Mouse (Mus musculus) cerebellum, adult 11-12 months (tissue): ENCODE data around the gene Gabarapl2.

Experiments used
- DNase-seq: peaks from one replicate; pipeline ENCODE4 v3.0.0; 2022

Gene Gabarapl2

DNA sequence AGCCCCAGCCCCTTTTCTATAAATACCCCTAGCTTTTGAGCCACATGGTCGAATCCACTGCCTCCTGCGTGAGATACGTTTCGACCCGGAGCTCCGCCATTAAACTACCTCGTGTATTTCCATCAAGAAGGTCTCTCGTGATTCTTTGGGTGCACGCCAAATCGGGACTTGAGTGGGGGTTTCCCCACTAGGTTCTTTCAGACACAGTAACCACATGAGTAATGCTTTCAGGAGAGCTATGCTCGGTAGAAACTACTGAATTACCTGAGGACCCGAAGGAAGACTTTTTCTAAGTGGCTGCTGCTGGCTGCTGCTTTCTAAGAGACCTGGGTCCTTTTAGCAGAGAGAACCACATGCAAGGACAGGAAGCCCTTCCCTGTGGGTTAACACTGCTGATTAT lies 33.6 kb downstream of the Gabarapl2 start:
- no peak for DNase-seq

DNA sequence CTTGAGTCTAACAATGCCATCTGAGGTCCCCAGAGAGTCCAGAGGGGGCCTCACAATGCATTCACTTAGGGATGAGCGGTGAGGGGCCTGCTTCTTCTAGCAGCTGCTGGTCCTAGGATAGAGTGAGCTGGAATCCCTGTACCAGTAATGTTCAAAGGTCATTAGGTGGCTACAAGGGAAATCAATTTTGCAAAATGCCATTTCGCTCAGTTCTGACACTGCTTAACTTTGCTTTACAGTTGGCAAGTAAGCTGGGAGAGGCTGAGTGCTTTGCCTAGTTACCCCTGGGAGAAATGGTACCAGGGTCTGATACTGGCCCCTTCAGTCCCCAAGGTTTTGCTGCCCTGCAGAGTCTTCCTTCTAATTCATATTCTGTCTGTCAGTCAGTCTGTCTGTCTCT lies 35.2 kb downstream of the Gabarapl2 start:
- DNase-seq, result no peak

DNA sequence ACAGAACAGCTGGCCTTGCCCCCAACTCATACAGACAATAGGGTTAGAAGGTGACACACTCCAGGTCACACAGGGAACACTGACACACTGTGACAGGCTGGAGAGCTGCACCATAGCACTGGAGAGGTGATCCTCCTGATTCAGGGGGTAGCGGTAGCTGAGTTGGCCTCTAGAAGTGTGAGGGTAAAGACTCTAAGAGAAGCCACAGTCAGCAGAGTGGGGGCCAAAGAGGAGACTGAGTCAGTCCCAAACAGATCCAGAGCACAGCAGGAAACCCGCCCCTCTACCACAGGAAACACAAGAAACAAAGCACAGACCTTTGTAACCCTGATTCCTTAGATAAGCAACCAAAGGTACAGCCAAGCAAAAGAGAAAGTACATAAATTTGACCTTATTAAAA lies 35.8 kb downstream of the Gabarapl2 start:
- no peak for DNase-seq

DNA sequence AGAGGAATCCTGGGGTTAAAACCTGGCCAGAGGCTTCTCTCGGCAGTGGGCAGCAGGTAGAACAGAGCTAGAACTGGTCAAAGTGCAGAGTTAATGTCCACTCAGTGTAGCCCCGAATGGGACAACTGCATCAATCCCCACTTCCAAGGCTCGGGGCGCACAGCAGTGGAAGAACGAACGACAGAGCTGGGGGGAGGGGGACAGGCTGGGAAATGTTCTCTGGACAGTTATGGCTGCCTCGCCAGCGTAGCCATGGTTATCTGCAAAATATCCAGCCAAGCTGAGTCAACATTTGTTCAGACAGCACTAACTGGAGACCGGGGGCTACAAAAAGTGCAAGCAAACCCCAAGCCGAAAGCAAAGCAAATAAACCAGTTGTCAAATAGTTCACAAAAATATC lies 37.6 kb downstream of the Gabarapl2 start:
- DNase-seq, result no peak

DNA sequence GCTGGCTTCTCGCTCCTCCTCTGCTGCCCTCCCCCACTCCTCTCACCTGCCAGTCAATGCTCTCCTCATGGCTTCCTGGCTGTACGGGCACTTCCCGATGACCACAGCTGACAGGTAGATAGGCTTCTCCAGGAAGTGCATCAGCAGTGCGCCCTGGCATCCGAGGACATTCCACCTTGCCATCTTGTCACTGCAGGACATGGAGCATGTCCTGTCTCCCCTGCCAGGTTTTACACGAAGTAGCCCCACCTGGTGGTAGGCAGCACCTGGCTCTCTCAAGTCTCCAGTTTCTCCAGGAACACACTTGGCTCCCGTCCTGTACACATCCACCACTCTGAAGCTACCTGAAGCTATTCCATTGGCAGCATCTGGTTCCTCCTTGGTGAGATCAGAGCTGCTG lies 41.6 kb downstream of the Gabarapl2 start:
- peak; percentile 83 for DNase-seq

DNA sequence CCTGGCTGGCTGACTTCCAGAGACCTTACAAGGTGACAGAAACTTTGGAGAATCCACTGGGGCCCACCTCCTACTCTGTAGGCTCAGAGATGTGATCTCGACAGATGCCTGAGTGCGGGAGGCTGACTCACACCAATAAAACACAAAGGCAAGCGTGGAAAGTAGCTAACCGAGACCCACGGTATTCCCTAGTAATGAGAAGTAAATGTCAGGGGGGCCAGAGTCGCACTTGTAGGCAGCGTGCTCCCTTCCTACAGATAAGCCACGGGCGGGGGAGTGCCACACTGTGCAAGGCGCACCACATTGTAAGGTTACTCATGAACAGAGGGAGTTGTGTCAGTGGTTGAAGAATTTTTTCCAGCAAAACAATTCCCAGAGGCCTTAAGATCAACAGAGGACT lies 44.0 kb downstream of the Gabarapl2 start:
- DNase-seq, result no peak

DNA sequence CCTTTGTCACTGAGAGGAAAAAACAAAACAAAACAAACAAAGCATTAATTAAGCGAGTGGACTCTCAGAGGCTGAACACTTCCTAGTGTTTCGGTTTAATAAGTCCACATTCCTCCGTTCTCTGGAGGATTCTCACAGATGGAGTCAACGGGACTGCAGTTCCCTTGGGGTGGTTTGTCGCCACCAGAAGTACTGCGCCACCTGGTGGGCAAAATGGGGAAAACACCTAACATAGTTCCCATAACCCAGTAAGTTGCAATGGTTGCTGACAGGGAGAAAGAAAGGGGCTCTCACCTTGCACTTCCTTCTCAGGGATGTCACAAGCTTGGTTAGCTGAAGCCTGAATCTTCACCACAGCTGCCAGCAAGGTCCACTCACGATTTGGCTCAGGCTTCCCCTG lies 49.4 kb downstream of the Gabarapl2 start:
- DNase-seq, result peak; percentile 70

DNA sequence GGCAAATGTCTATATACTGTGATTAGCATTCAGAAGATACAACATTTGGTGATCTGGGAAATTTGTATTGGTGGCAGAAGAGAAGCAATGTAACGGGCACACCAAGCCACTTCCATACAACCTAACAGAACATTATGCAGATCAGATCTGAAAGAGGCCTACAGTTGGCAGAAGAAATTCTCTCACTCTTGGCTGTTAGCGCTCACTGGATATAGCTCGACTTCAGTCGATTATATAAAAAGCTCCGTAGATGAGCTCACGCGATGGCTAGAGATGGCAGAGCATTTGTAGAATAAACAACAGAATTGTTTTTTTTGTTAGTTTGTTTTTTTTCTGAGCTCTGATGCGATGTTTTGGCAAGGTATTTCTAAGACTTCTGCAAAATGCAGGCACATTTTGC lies 50.8 kb downstream of the Gabarapl2 start:
- DNase-seq, result no peak

DNA sequence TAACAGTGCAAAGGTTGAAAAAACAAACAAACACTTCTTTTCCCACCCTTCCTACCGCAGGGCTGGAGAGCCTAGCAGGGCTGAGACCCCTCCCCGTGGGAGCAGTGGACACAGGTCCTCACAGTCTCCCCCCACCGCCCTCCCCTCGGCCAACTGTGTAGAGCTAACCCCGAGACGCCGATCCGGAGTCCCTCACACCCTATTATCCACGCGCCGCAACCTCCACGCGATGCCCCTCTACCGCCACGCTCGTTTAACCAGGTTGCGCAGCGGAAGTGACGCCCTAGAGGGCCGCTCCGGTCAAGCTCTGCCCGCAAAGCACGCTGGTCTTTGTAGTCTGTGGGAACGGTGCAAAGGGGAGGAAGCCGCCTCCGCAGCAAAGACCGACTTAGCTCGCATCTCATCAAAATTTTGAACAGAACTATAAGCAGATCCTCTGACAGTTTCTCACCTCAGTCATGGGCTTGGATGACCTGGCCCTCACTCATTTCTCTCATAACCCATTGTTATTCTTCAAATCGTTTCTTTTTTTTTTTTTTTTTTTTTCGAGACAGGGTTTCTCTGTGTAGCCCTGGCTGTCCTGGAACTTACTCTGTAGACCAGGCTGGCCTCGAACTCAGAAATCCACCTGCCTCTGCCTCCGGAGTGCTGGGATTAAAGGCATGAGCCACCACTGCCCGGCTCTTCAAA lies 51.7 kb downstream of the Gabarapl2 start, which contains the start of gene Adat1:
Adat1 (minus strand) TSS at position 290 of the 690 bp plus-strand sequence.
- DNase-seq, result peak; percentile 86

DNA sequence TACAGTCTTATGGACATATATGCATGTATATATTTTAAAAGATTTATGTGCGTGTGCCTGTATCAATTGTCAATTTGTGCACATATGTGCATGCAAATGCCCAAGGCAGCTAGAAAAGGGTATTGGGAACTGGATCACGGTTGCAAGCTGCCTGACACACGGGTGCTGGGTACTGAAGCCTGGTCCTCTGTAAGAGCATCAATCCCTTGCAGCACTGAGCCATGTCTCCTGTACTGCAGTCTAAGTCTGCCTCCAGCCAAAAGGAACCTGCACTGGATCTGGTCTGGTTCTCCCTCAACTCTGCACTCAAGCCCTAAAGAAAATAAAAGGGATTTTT lies 52.2 kb downstream of the Gabarapl2 start:
- no peak for DNase-seq
